Mouse (Mus musculus) forebrain, embryonic 15.5 days (tissue): ENCODE data around the gene Rnf19b. TPM values are rescaled to one million over a fixed set of nuclear protein-coding genes. Genes with fewer than 3 reads are reported as not detected.
A peak's percentile ranks its signal among the peaks of the same experiment; 100 is the strongest.

Experiments used
- ATAC-seq: fragments of 200-750 bp; cut with Nextera tagmentation; replicated peaks from 2 replicates; pipeline ENCODE4 v1.8.0; 2017; ENCODE audit warnings: mild to moderate bottlenecking, moderate TSS enrichment, moderate library complexity
- H3K27ac ChIP-seq: fragments of 300-500 bp; sonication (generic); replicated peaks from 2 replicates; pipeline ENCODE4 v1.5.1; 2015; ENCODE audit warnings: mild to moderate bottlenecking, inconsistent platforms
- H3K27me3 ChIP-seq: fragments of 300-500 bp; sonication (generic); 2 replicates; pipeline ENCODE4 v1.6.1; 2015; ENCODE audit warnings: inconsistent platforms
- H3K36me3 ChIP-seq: fragments of 300-500 bp; sonication (generic); 2 replicates; pipeline ENCODE4 v1.6.1; 2015; ENCODE audit warnings: mild to moderate bottlenecking, inconsistent platforms
- H3K4me1 ChIP-seq: fragments of 300-500 bp; sonication (generic); 2 replicates; pipeline ENCODE4 v1.6.1; 2015; ENCODE audit warnings: inconsistent platforms
- H3K4me2 ChIP-seq: fragments of 300-500 bp; sonication (generic); replicated peaks from 2 replicates; pipeline ENCODE4 v1.6.1; 2015; ENCODE audit warnings: mild to moderate bottlenecking, inconsistent platforms
- H3K4me3 ChIP-seq: fragments of 300-500 bp; sonication (generic); 2 replicates; pipeline ENCODE4 v1.5.1; 2015; ENCODE audit warnings: mild to moderate bottlenecking, inconsistent platforms
- H3K9ac ChIP-seq: fragments of 300-500 bp; sonication (generic); replicated peaks from 2 replicates; pipeline ENCODE4 v1.6.1; 2015; ENCODE audit warnings: mild to moderate bottlenecking, inconsistent platforms
- H3K9me3 ChIP-seq: fragments of 300-500 bp; sonication (generic); 2 replicates; pipeline ENCODE4 v1.6.1; 2016; ENCODE audit warnings: inconsistent platforms
- WGBS: fragments of 180-500 bp; shearing (Covaris S2); methylation state at CpG from one replicate; pipeline ENCODE4 v1.1.7; 2015; ENCODE audit warnings: mixed read lengths; 5-methylcytosine and 5-hydroxymethylcytosine counted together
- polyA plus RNA-seq: library from polyadenylated mRNA; unstranded; fragments of >200 nt; fragmentation: Nextera tagmentation; extraction: Ambion mirVana; gene quantifications from 2 replicates; pipeline ENCODE4 v1.2.1, GENCODE M21; 2015

Gene Rnf19b
- polyA plus RNA-seq, 1 experiment from 2014 or later, result 23.2 TPM

DNA sequence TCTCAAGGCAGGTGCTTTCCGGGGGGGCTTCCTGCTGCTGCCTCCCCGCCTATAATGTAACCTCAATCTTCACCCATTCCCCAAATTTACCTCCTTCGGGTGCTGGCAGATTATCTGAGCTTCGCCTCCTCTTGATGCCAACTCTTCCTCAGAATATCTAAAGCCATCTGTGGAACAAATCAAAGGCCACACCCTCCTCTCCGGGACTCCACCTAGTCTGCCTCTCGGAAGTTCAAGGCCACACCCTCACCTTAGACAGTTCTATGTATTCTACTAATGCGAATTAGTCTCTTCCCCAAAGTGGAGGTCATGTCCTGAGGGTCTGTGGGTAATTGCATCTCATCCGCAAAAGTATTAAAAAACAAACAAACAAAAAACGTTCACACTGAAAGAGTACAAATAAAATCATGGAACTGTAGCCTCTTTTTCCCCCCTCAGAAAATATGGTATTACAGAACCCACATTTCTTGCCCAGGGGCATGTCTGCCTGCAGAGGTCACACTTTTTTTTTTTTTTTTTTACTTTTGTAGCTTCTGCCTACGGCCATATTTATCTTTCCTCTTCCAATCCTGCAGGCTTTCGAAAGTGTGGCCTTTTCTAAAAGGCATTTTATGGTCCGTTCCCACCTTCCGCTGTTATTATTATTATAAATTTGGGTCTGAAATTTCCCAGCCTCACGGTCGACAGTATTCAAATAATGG is 10.2 kb upstream of the Rnf19b start:
- WGBS, result 23% methylated on average over 15 of the region's 15 CpGs

DNA sequence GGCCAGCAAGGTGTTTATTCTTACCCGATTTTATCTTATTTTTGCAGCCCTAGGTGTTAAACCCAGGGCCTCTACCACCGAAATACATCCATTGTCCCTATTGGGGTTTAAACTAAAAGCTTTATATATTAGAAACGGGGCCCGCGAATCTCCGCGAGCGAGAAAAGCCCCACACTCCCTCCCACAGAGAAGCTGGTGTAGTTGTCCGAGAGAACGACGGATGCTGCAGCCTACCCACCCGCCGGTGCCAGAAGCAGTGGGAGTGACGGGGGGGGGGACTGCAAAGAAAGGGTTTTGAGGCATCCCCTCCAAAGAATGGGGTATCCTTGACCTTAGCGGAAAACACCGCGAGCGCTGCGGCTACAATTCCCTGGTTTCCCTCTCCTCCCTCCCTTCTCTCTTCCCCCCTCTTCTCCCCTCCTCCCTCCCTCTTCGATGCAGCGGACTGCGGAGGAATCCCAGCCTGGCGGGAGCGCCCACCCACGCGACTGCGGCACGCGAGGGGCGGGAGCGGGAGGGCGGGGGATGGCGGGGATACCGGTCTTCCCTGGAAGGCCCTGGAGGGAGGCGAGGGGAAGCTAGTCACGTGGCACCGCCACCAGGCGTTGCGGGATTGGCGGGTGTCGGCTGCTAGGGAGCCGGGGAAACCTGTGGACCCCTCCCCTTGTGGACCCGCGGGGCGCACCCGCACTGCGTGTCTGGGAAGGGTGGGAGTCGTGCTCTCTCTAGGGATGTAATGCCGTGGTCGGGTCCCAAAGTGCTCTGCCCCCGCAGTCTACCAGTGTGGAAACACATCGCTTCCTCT is 9.4 kb upstream of the Rnf19b start:
- Histone ChIP-seq H3K9me3 (no peaks in the 10 kb centered on the region), H3K9ac (peak overlapping the region; percentile 63), H3K4me3 (peak overlapping the region; percentile 55), H3K4me2 (peak overlapping the region; percentile 89), H3K27ac (peak overlapping the region; percentile 96), H3K4me1 (peaks cover 15% of the 10 kb centered on the region), H3K36me3 (no peaks in the 10 kb centered on the region), H3K27me3 (peaks cover 9% of the 10 kb centered on the region; the same call in 1 of the 2 replicates)
- WGBS, result under 1% methylated on average over 51 of the region's 52 CpGs
- peak; percentile 96 for ATAC-seq

More for the DNA sequence above, 10.2 kb upstream of the Rnf19b start:
- Histone ChIP-seq H3K27me3 (peaks cover 9% of the 10 kb centered on the region; the same call in 1 of the 2 replicates), H3K36me3 (no peaks in the 10 kb centered on the region), H3K9ac (peak overlapping the region; percentile 63), H3K27ac (peak overlapping the region; percentile 96), H3K9me3 (no peaks in the 10 kb centered on the region), H3K4me1 (peaks cover 15% of the 10 kb centered on the region), H3K4me3 (peak overlapping the region; percentile 55), H3K4me2 (peak overlapping the region; percentile 89)
- ATAC-seq, result no peak

DNA sequence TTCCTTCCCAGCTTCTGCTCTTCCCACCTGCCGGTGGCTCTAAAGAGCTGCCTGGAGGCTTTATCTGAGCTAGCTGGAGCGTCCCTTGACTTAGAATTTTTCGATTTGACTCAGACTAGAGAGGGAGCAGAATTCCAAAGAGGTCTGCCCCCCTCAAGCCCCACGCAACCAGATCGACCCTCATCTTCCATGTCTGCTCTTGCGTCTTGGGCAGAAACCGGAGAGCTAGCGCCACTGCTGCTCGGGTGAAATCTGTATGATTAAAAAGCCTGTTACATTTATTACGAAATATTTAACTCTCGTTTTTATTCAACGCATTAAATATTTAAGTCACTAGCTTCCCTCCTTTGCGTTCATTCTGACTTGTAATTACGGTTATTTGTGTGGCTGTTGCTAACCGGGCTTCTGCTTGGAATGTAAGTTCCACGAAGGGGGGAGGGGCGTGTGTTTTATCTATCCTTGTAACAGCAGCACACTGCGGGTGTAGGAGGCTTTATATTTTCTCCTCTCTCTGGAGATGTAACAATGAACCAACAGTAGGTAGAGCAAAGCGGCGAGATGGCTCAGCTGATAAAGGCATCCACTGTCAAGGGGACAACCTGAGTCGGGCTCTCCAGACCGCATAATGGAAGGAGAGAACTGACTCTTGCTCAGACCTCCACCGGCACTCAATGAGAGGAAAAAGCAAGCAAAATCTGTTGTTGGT is 8.6 kb upstream of the Rnf19b start:
- Histone ChIP-seq H3K27ac (peak overlapping the region; percentile 96), H3K4me2 (peak overlapping the region; percentile 89), H3K4me3 (peak overlapping the region; percentile 55), H3K9me3 (no peaks in the 10 kb centered on the region), H3K4me1 (peaks cover 15% of the 10 kb centered on the region), H3K27me3 (peaks cover 9% of the 10 kb centered on the region; the same call in 1 of the 2 replicates), H3K9ac (peak overlapping the region; percentile 63), H3K36me3 (no peaks in the 10 kb centered on the region)
- WGBS, result 4% methylated on average over 23 of the region's 23 CpGs
- peak; percentile 29; the same call in 1 of the 2 replicates for ATAC-seq

DNA sequence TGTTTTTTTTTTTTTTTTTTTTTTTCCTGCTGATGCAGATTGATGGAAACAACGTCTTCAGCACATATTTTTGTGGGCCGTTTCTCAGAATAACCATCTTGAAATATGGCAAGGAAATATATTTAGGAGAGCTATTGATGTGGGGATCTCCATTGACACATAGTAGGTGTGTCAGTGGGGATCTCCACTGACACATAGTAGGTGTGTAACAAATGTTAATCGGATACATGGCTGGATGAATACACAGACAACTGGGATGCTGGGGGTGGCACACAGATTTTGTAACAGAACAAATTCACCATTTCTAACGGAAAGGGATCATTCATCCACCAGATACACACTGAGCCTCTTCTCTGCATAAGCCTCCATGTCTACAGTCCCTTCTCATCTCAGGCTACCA is 7.7 kb upstream of the Rnf19b start:
- no peak for ATAC-seq
- Histone ChIP-seq H3K9me3 (no peaks in the 10 kb centered on the region), H3K4me2 (no peak overlapping the region), H3K4me3 (no peak overlapping the region), H3K9ac (no peak overlapping the region), H3K36me3 (no peaks in the 10 kb centered on the region), H3K4me1 (peaks cover 15% of the 10 kb centered on the region), H3K27me3 (peaks cover 9% of the 10 kb centered on the region; the same call in 1 of the 2 replicates), H3K27ac (no peak overlapping the region)
- 72% methylated on average over 4 of the region's 4 CpGs for WGBS

DNA sequence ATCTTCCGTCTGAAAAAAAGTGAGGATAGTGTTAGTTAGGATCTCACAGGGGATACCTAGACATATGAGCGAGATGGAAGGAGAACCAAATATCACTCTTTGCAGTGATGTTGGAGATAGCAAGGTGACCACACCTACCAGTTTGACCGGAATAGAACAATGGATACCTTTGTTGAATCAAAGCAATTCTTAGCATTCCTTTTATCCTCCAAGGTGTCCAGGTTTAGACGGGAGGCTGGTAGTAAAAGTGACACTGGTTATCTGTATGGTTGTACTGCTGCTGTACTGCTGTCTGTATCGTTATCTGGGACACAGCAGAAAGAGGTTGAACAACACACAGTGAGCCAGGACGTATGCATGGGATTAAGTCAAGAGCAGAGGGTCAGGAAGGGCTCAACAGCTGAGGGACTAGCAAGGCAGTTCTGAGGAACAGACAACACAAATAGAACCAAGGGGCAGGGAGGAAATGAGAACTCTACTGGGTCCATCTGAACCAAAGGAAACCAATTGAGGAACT is 7.1 kb upstream of the Rnf19b start:
- Histone ChIP-seq H3K27me3 (peaks cover 9% of the 10 kb centered on the region; the same call in 1 of the 2 replicates), H3K27ac (no peak overlapping the region), H3K4me1 (peaks cover 15% of the 10 kb centered on the region), H3K9ac (no peak overlapping the region), H3K36me3 (no peaks in the 10 kb centered on the region), H3K9me3 (no peaks in the 10 kb centered on the region), H3K4me3 (no peak overlapping the region), H3K4me2 (no peak overlapping the region)
- no peak for ATAC-seq
- 73% methylated on average over 6 of the region's 6 CpGs for WGBS

DNA sequence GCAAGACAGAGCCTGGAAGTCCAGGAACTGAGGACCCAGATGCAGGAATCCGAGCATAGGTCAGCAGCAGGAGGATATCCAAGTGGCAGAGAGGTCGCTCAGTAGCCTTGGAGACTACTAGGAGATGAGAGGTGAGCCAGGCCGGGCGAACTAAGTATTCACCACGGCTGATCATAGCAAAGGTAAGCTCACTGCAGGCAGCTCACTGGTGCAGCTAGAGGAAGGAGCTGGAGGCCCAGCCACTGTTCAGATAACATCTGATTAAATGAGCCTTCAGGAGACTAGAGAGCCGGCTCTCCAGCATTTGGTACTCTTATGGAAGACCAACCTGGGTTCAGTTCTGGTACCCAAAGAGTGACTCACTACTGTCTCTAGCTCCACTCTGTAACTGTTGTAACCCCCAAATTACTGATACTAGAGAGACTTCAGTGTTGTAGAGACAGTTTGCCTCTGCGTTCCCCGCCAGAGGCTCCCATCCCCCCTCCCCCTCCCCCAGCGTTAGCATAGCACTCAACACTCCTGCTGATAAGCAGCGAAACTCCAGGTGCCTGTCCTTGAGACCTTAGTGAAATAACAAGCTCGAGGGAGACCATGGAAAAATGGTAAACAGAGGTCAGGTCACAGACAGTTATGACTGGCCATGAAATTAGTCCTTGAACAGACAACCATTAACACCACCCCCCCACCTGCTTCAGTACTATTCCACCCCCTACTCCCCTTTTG is 6.4 kb upstream of the Rnf19b start:
- H3K9ac ChIP-seq, result no peak overlapping the region
- 38% methylated on average over 11 of the region's 11 CpGs for WGBS

DNA sequence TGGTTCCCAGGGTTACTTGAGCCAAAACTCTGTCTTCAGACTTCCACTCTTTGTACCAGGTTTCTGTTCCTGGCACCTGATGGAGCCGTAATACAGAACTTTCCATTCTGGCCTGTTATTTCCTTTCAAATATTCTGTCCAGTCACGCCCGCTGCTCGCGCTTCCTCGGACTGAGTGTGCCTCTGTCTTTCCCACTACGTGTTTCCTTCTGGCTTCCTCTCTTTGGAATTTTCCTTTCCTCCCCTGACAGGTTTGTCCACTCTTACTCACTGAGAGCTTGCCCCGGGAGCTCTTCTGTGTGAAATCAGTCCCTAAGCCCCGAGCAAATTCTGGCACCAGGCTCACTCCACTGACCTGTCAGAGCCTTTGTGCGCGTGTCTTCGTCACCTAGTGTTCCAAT is 3.3 kb upstream of the Rnf19b start:
- WGBS, result 85% methylated on average over 12 of the region's 12 CpGs
- H3K9ac ChIP-seq, result no peak overlapping the region
- 0 out of 2 replicates have a peak, but pooled peaks cover 4% of the 10 kb centered on the region for H3K27me3 ChIP-seq
- H3K9me3 ChIP-seq, result no peaks in the 10 kb centered on the region
- H3K4me2 ChIP-seq, result no peak overlapping the region
- H3K36me3 ChIP-seq, result no peaks in the 10 kb centered on the region
- no peak overlapping the region for H3K4me3 ChIP-seq
- ATAC-seq, result no peak
- H3K4me1 ChIP-seq, result peaks cover 14% of the 10 kb centered on the region
- no peak overlapping the region for H3K27ac ChIP-seq

More for the DNA sequence above, 6.4 kb upstream of the Rnf19b start:
- Histone ChIP-seq H3K4me1 (peaks cover 15% of the 10 kb centered on the region), H3K4me3 (no peak overlapping the region), H3K27ac (no peak overlapping the region), H3K27me3 (peaks cover 9% of the 10 kb centered on the region; the same call in 1 of the 2 replicates), H3K9me3 (no peaks in the 10 kb centered on the region), H3K4me2 (no peak overlapping the region), H3K36me3 (no peaks in the 10 kb centered on the region)
- no peak for ATAC-seq

DNA sequence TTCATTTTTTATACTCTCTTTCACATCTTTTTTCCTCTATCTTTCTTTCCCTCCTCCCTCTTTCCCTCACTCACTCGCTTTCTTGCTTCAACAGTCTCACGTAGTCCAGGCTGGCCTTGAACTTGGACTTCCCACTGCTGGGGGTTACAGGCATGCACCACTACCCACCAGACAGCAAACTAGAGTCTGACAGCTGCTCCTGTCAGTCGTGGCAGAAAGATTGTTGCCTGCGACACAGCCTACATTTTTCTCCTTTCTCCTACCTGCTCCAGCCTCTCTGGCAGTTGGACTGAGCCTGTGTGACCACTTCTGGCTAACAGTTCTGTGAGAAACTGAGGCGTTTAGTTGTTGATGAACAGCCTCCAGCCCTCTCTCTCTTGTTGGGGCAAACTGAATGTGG is 2.5 kb upstream of the Rnf19b start:
- Histone ChIP-seq H3K9me3 (no peaks in the 10 kb centered on the region), H3K9ac (no peak overlapping the region), H3K4me3 (no peak overlapping the region), H3K4me2 (no peak overlapping the region), H3K4me1 (peaks cover 19% of the 10 kb centered on the region), H3K36me3 (no peaks in the 10 kb centered on the region), H3K27ac (no peak overlapping the region), H3K27me3 (0 out of 2 replicates have a peak, but pooled peaks cover 4% of the 10 kb centered on the region)
- WGBS, result 88% methylated on average over 5 of the region's 5 CpGs
- ATAC-seq, result no peak

DNA sequence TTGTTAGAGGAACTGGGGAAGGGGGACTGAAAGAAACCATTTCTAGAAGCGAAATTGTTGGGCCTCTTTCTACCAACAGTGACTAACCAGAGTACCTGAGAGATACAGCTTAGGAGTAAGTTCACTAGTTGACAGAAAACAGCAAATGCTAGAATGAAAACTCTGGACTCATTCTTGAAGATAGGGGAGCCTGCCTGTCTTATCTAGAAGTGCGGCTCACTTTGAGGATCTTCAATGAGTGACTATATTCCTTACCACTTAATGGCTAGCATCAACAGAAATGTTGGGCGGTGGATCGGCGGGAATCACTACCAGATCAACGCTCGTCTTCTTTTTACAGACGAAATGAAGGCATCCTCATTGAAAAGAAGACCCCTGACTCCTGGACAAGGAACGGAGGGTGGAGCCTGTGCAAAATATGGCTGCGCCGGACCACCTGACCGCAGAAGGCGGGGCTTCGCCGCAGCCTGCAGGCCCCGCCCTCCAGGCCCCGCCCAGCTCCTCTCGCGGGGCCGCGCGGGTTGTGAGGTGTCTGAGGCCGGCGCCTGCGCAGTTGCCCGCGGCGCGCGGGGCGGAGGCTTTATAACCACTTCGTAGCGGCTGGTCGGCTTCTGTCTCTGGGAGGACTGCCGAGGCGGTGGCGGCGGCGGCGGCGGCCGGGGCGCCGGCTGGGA is 401 bp upstream of the Rnf19b start:
- Histone ChIP-seq H3K9ac (peak overlapping the region; percentile 87), H3K27ac (peak overlapping the region; percentile 95), H3K9me3 (no peaks in the 10 kb centered on the region), H3K36me3 (no peaks in the 10 kb centered on the region), H3K4me2 (peak overlapping the region; percentile 96), H3K4me3 (peak overlapping the region; percentile 89), H3K27me3 (no peaks in the 10 kb centered on the region), H3K4me1 (peaks cover 22% of the 10 kb centered on the region)
- 3% methylated on average over 43 of the region's 44 CpGs for WGBS
- ATAC-seq, result peak; percentile 97

DNA sequence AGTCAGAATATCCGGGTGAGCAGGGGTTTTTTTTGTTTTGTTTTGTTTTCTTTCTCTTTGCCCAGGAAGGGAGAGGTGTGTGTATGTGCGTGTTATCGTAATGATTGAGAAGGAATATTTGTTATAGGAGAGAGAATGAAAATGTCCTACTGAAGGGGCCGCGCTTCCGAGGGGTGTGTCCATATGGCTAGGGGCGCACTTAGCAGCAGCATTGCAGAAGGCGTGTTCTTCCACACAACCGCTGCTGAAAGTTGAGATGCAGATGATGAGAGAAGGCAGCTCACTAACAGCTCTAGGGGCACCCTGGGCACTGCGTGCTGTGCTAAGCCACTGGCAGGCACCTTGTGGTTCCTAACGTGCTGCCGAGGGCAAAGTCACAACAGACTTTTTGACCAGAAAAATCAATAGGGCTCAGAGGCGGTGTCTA is 1.1 kb downstream of the Rnf19b start:
- peak overlapping the region; percentile 87 for H3K9ac ChIP-seq
- H3K27me3 ChIP-seq, result no peaks in the 10 kb centered on the region
- WGBS, result 2% methylated on average over 13 of the region's 13 CpGs
- H3K27ac ChIP-seq, result 0 out of 2 replicates have a peak overlapping the region, but pooled peaks have one; percentile 95
- no peaks in the 10 kb centered on the region for H3K36me3 ChIP-seq
- H3K4me2 ChIP-seq, result peak overlapping the region; percentile 96
- no peaks in the 10 kb centered on the region for H3K9me3 ChIP-seq
- H3K4me3 ChIP-seq, result peak overlapping the region; percentile 89
- no peak for ATAC-seq
- peaks cover 22% of the 10 kb centered on the region for H3K4me1 ChIP-seq

DNA sequence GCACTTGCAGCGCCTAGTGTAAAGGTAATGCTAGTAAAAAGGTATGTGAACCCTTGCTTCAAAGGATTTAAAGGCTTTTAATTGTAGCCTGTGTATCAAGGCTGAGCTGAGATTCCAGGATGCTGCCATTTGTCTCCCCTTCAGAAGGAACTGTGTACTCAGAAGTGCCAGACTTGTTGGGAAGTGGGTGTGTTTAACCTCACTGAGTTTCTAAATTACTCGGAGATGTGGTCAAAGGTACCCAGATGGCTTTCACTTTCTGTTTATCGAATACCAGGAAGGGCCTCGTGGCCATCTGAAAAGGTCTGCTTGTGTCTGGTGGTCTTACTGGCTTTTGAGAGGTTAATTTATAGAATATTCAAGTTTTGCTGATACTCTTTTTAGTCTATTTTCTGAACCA is 1.9 kb downstream of the Rnf19b start:
- peaks cover 22% of the 10 kb centered on the region for H3K4me1 ChIP-seq
- H3K36me3 ChIP-seq, result no peaks in the 10 kb centered on the region
- H3K4me3 ChIP-seq, result peak overlapping the region; percentile 89
- H3K27ac ChIP-seq, result no peak overlapping the region
- WGBS, result 61% methylated on average over 4 of the region's 4 CpGs
- H3K9ac ChIP-seq, result peak overlapping the region; percentile 87; the same call in 1 of the 2 replicates
- ATAC-seq, result no peak
- peak overlapping the region; percentile 96 for H3K4me2 ChIP-seq
- no peaks in the 10 kb centered on the region for H3K9me3 ChIP-seq
- H3K27me3 ChIP-seq, result no peaks in the 10 kb centered on the region
